ENCODE assay signal across 7 mouse cellular contexts in the genomic region with DNA sequence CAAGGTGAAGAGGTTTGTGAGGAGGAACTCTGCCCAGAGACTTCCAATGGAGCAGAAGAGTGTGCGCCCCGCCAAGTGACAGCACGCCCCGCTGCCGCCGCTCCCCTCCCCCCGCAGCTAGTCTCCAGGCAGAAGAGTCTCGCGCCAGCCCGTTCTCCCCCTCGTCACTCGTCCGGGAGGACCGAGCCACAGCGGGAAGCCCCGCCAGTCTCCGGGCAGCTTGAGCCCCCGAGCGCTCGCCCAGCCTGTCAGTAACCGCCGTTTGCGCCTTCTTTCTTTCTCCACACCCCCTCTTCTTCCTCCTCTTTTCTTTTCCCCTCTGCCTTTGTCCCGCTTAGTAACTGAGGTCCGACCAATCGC. TPM values are rescaled to one million over a fixed set of nuclear protein-coding genes. Genes with fewer than 3 reads are reported as not detected.
DNase-seq lines count a peak whose midpoint lies in the region; ATAC-seq and TF ChIP-seq lines count a peak whose summit lies in the region.

No protein-coding gene starts in this region.

- H3K27ac ChIP-seq in lung, embryonic 15.5 days: peak overlapping the region; percentile 99
- H3K27ac ChIP-seq in embryonic facial prominence, embryonic 15.5 days (replicated peaks): peak overlapping the region; percentile 99
- peak overlapping the region; percentile 98 for H3K27ac ChIP-seq in intestine, embryonic 14.5 days (ENCODE audit: low read depth)
- H3K27ac ChIP-seq in midbrain, postnatal 0 days (ENCODE audit: low read depth, low read length): peak overlapping the region; percentile 99

- no peak for DNase-seq in lung, postnatal 14 days
- DNase-seq in intestine, embryonic 14.5 days (ENCODE audit: low spot score): peak; percentile 94
- DNase-seq in midbrain, postnatal 0 days (ENCODE audit: low spot score): no peak
- DNase-seq in spleen, postnatal 14 days (ENCODE audit: low spot score in 2 of 2): no peak
- DNase-seq in adrenal gland, adult 2 months: no peak

- no peaks in the 10 kb centered on the region for H3K36me3 ChIP-seq in lung, embryonic 15.5 days
- H3K36me3 ChIP-seq in embryonic facial prominence, embryonic 15.5 days: no peaks in the 10 kb centered on the region
- no peaks in the 10 kb centered on the region for H3K36me3 ChIP-seq in intestine, embryonic 14.5 days (ENCODE audit: control insufficient read depth, insufficient read depth, low read length)
- no peaks in the 10 kb centered on the region for H3K36me3 ChIP-seq in midbrain, postnatal 0 days (ENCODE audit: insufficient read depth, low read length)

- ATAC-seq in lung, embryonic 15.5 days (ENCODE audit: borderline replicate concordance, extremely low read depth, low FRiP score, low TSS enrichment): peak; percentile 72
- peak; percentile 48 for ATAC-seq in embryonic facial prominence, embryonic 15.5 days (ENCODE audit: insufficient number of reproducible peaks, low FRiP score, low TSS enrichment, low read depth)
- ATAC-seq in intestine, embryonic 14.5 days (replicated peaks; ENCODE audit: low FRiP score, low TSS enrichment, low read depth): peak; percentile 51; the same call in 1 of the 2 replicates
- no peak; the same call in 1 of the 2 replicates for ATAC-seq in midbrain, postnatal 0 days (ENCODE audit: low FRiP score)

- H3K27me3 ChIP-seq in lung, embryonic 15.5 days: no peaks in the 10 kb centered on the region
- H3K27me3 ChIP-seq in embryonic facial prominence, embryonic 15.5 days: no peaks in the 10 kb centered on the region
- no peaks in the 10 kb centered on the region for H3K27me3 ChIP-seq in intestine, embryonic 14.5 days (replicated peaks; ENCODE audit: control insufficient read depth, insufficient read depth, low read length)
- H3K27me3 ChIP-seq in midbrain, postnatal 0 days (ENCODE audit: insufficient read depth, low read length): no peaks in the 10 kb centered on the region

- WGBS in lung, embryonic 15.5 days: under 1% methylated on average over 22 of the region's 26 CpGs
- 0% methylated on average over 26 of the region's 26 CpGs for WGBS in embryonic facial prominence, embryonic 15.5 days
- under 1% methylated on average over 25 of the region's 26 CpGs for WGBS in intestine, embryonic 14.5 days
- 0% methylated on average over 21 of the region's 26 CpGs for WGBS in midbrain, postnatal 0 days

- H3K4me1 ChIP-seq in lung, embryonic 15.5 days: peaks cover 7% of the 10 kb centered on the region; the same call in 1 of the 2 replicates
- H3K4me1 ChIP-seq in embryonic facial prominence, embryonic 15.5 days: peaks cover 7% of the 10 kb centered on the region
- H3K4me1 ChIP-seq in intestine, embryonic 14.5 days (replicated peaks; ENCODE audit: control insufficient read depth, insufficient read depth, low read length): 0 out of 2 replicates have a peak, but pooled peaks cover 7% of the 10 kb centered on the region
- peaks cover 4% of the 10 kb centered on the region; the same call in 1 of the 2 replicates for H3K4me1 ChIP-seq in midbrain, postnatal 0 days (ENCODE audit: insufficient read depth, low read length)

- peak overlapping the region; percentile 69 for H3K4me3 ChIP-seq in lung, embryonic 15.5 days
- H3K4me3 ChIP-seq in embryonic facial prominence, embryonic 15.5 days (replicated peaks): peak overlapping the region; percentile 83
- peak overlapping the region; percentile 78 for H3K4me3 ChIP-seq in intestine, embryonic 14.5 days (ENCODE audit: low read depth, low read length)
- peak overlapping the region; percentile 78 for H3K4me3 ChIP-seq in midbrain, postnatal 0 days (ENCODE audit: low read depth, low read length)

- H3K9ac ChIP-seq in lung, embryonic 15.5 days: peak overlapping the region; percentile 86
- peak overlapping the region; percentile 79 for H3K9ac ChIP-seq in embryonic facial prominence, embryonic 15.5 days
- peak overlapping the region; percentile 95 for H3K9ac ChIP-seq in intestine, embryonic 14.5 days (ENCODE audit: low read length)
- H3K9ac ChIP-seq in midbrain, postnatal 0 days (replicated peaks; ENCODE audit: low read length, poor library complexity, severe bottlenecking): peak overlapping the region; percentile 84

- no peaks in the 10 kb centered on the region for H3K9me3 ChIP-seq in lung, embryonic 15.5 days
- H3K9me3 ChIP-seq in embryonic facial prominence, embryonic 15.5 days (replicated peaks): no peaks in the 10 kb centered on the region
- no peaks in the 10 kb centered on the region for H3K9me3 ChIP-seq in intestine, embryonic 14.5 days (ENCODE audit: control insufficient read depth, low read length)
- no peaks in the 10 kb centered on the region for H3K9me3 ChIP-seq in midbrain, postnatal 0 days (ENCODE audit: low read length)

- no peak for TF ChIP-seq CTCF in midbrain, postnatal 0 days (IDR thresholded peaks at IDR 0.05)

- H3K4me2 ChIP-seq in lung, embryonic 15.5 days: peak overlapping the region; percentile 60
- peak overlapping the region; percentile 67 for H3K4me2 ChIP-seq in embryonic facial prominence, embryonic 15.5 days (replicated peaks)
- H3K4me2 ChIP-seq in intestine, embryonic 14.5 days (ENCODE audit: low read length): peak overlapping the region; percentile 78
- peak overlapping the region; percentile 68 for H3K4me2 ChIP-seq in midbrain, postnatal 0 days (ENCODE audit: low read depth, low read length, poor library complexity, severe bottlenecking)

RNA-seq across cellular contexts. Expression of gene Pik3r3, which starts 0.7 kb away (rescaled TPM):
- 24.5 and 24.6 TPM in 2 replicates for polyA plus RNA-seq in lung, embryonic 15.5 days (2015; fragmentation: Nextera tagmentation; extraction: Ambion mirVana)
- 15.6 and 15.9 TPM in 2 replicates for polyA plus RNA-seq in embryonic facial prominence, embryonic 15.5 days (2015; fragmentation: Nextera tagmentation; extraction: Ambion mirVana)
- polyA plus RNA-seq in intestine, embryonic 14.5 days (2014; fragmentation: Nextera tagmentation; extraction: Ambion mirVana): 13.9 and 14.3 TPM in 2 replicates
- total RNA-seq in midbrain, postnatal 0 days (2014; rRNA removed): 48.3 and 59.5 TPM in 2 replicates
- 39.5 and 47.3 TPM in 2 replicates for polyA plus RNA-seq in midbrain, postnatal 0 days (2015; fragmentation: Nextera tagmentation; extraction: Ambion mirVana)
- 10 to 100 TPM; 16.2 to 24.4 TPM for total RNA-seq in adrenal gland, adult 2 months (2021)
- 14.6 and 21.6 TPM in 2 replicates for polyA plus RNA-seq in adrenal gland, adult 2 months (2012; rRNA removed)

RNA-seq across cellular contexts. Expression of gene Gm49337, which starts 47.6 kb away (rescaled TPM):
- not detected in 2 replicates for polyA plus RNA-seq in lung, embryonic 15.5 days (2015; fragmentation: Nextera tagmentation; extraction: Ambion mirVana)
- polyA plus RNA-seq in embryonic facial prominence, embryonic 15.5 days (2015; fragmentation: Nextera tagmentation; extraction: Ambion mirVana): not detected in 2 replicates
- polyA plus RNA-seq in intestine, embryonic 14.5 days (2014; fragmentation: Nextera tagmentation; extraction: Ambion mirVana): not detected in 2 replicates
- total RNA-seq in midbrain, postnatal 0 days (2014; rRNA removed): not detected in 2 replicates
- not detected in 2 replicates for polyA plus RNA-seq in midbrain, postnatal 0 days (2015; fragmentation: Nextera tagmentation; extraction: Ambion mirVana)
- under 1 TPM in 1 of 2 experiments, not detected in 1; 0.52 TPM for total RNA-seq in adrenal gland, adult 2 months (2021)
- polyA plus RNA-seq in adrenal gland, adult 2 months (2012; rRNA removed): not detected in 2 replicates

RNA-seq across cellular contexts. Expression of gene 1700042G07Rik, which starts 47.6 kb away (rescaled TPM):
- not detected in 2 replicates for polyA plus RNA-seq in lung, embryonic 15.5 days (2015; fragmentation: Nextera tagmentation; extraction: Ambion mirVana)
- not detected in 2 replicates for polyA plus RNA-seq in embryonic facial prominence, embryonic 15.5 days (2015; fragmentation: Nextera tagmentation; extraction: Ambion mirVana)
- not detected in 2 replicates for polyA plus RNA-seq in intestine, embryonic 14.5 days (2014; fragmentation: Nextera tagmentation; extraction: Ambion mirVana)
- not detected in 2 replicates for total RNA-seq in midbrain, postnatal 0 days (2014; rRNA removed)
- polyA plus RNA-seq in midbrain, postnatal 0 days (2015; fragmentation: Nextera tagmentation; extraction: Ambion mirVana): not detected in 2 replicates
- total RNA-seq in adrenal gland, adult 2 months (2021): not detected
- polyA plus RNA-seq in adrenal gland, adult 2 months (2012; rRNA removed): not detected in 2 replicates

RNA-seq across cellular contexts. Expression of gene Tspan1, which starts 53.4 kb away (rescaled TPM):
- 10.6 and 13.3 TPM in 2 replicates for polyA plus RNA-seq in lung, embryonic 15.5 days (2015; fragmentation: Nextera tagmentation; extraction: Ambion mirVana)
- polyA plus RNA-seq in embryonic facial prominence, embryonic 15.5 days (2015; fragmentation: Nextera tagmentation; extraction: Ambion mirVana): 5.9 and 9.7 TPM in 2 replicates
- 26.5 and 33.5 TPM in 2 replicates for polyA plus RNA-seq in intestine, embryonic 14.5 days (2014; fragmentation: Nextera tagmentation; extraction: Ambion mirVana)
- 0.57 and 0.77 TPM in 2 replicates for total RNA-seq in midbrain, postnatal 0 days (2014; rRNA removed)
- 0.26 and 0.31 TPM in 2 replicates for polyA plus RNA-seq in midbrain, postnatal 0 days (2015; fragmentation: Nextera tagmentation; extraction: Ambion mirVana)
- total RNA-seq in adrenal gland, adult 2 months (2021): not detected
- polyA plus RNA-seq in adrenal gland, adult 2 months (2012; rRNA removed): not detected in 2 replicates
